8 mouse cellular contexts compared by ENCODE assay signal in the genomic region with DNA sequence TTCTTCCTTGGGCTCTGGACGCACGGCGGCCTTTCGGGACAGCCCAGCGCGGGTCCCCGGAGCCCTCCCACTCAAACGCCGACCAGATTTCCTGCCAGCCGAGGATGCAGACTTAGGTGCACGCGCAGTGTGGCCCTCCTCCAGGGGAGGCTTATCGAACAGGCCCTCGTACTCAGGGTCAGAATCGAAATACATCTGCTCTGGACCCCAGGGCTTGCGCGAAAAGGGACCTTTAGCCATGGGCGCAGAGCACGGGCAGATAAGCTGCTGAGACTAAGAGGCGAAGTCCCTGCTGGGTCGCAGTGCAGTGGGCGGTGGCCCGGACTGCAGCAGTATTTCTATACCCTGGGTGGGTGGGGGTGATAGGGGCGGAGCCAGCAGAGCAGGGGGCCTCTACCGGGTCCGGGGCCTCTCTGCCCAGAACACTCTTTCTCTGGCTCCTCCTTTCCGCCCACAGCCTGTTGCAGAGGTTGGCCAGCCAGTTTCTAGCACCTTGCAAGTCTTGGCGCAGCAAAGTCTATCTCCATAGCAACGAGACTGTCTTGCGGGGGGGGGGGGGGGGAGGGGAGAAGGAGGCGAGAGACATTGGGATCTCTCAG. TPM values are rescaled to one million over a fixed set of nuclear protein-coding genes. Genes with fewer than 3 reads are reported as not detected.
DNase-seq lines count a peak whose midpoint lies in the region; ATAC-seq and TF ChIP-seq lines count a peak whose summit lies in the region.

A gene (minus strand): TSS at position 351 of the 599 bp plus-strand sequence.

- peaks cover 1% of the 10 kb centered on the region for H3K36me3 ChIP-seq in heart, embryonic 12.5 days
- no peaks in the 10 kb centered on the region for H3K36me3 ChIP-seq in forebrain, embryonic 16.5 days (ENCODE audit: control insufficient read depth, insufficient read depth)
- no peaks in the 10 kb centered on the region for H3K36me3 ChIP-seq in intestine, embryonic 14.5 days (ENCODE audit: control insufficient read depth, insufficient read depth, low read length)
- H3K36me3 ChIP-seq in limb, embryonic 14.5 days (ENCODE audit: control insufficient read depth, insufficient read depth, low read length): no peaks in the 10 kb centered on the region; the same call in 1 of the 2 replicates
- peaks cover 5% of the 10 kb centered on the region; the same call in 1 of the 2 replicates for H3K36me3 ChIP-seq in neural tube, embryonic 12.5 days

- peak; percentile 92 for ATAC-seq in heart, embryonic 12.5 days (ENCODE audit: insufficient number of reproducible peaks, low FRiP score)
- peak; percentile 94 for ATAC-seq in forebrain, embryonic 16.5 days
- peak; percentile 96 for ATAC-seq in intestine, embryonic 14.5 days (replicated peaks; ENCODE audit: low FRiP score, low TSS enrichment, low read depth)
- peak; percentile 97 for ATAC-seq in limb, embryonic 14.5 days (ENCODE audit: low FRiP score, low read depth)
- peak; percentile 96 for ATAC-seq in neural tube, embryonic 12.5 days (ENCODE audit: low FRiP score, low read depth)

- peak within 1 kb of the TSS; percentile 85 for H3K4me2 ChIP-seq in heart, embryonic 12.5 days
- peak within 1 kb of the TSS; percentile 79 for H3K4me2 ChIP-seq in forebrain, embryonic 16.5 days (ENCODE audit: low read length)
- peak within 1 kb of the TSS; percentile 75 for H3K4me2 ChIP-seq in intestine, embryonic 14.5 days (ENCODE audit: low read length)
- peak within 1 kb of the TSS; percentile 67 for H3K4me2 ChIP-seq in limb, embryonic 14.5 days (replicated peaks; ENCODE audit: low read depth, low read length, severe bottlenecking)
- peak within 1 kb of the TSS; percentile 73 for H3K4me2 ChIP-seq in neural tube, embryonic 12.5 days (replicated peaks)

- no peaks in the 10 kb centered on the region for H3K27me3 ChIP-seq in heart, embryonic 12.5 days (replicated peaks)
- H3K27me3 ChIP-seq in forebrain, embryonic 16.5 days (replicated peaks; ENCODE audit: control insufficient read depth, insufficient read depth, low read length): no peaks in the 10 kb centered on the region
- no peaks in the 10 kb centered on the region for H3K27me3 ChIP-seq in intestine, embryonic 14.5 days (replicated peaks; ENCODE audit: control insufficient read depth, insufficient read depth, low read length)
- no peaks in the 10 kb centered on the region for H3K27me3 ChIP-seq in limb, embryonic 14.5 days (ENCODE audit: control insufficient read depth, insufficient read depth, low read length)
- H3K27me3 ChIP-seq in neural tube, embryonic 12.5 days (replicated peaks): no peaks in the 10 kb centered on the region

- peak; percentile 98; the same call in 1 of the 2 replicates for TF ChIP-seq POLR2A in limb, embryonic 14.5 days (IDR thresholded peaks at IDR 0.05; ENCODE audit: borderline replicate concordance, extremely low read depth, insufficient read depth, insufficient read length)

- DNase-seq in heart, adult 8-10 months (ENCODE audit: low spot score): no peak
- DNase-seq in brain, embryonic 18.5 days (ENCODE audit: low read depth, low spot score): peak; percentile 85
- peak; percentile 90 for DNase-seq in intestine, embryonic 14.5 days (ENCODE audit: low spot score)
- DNase-seq in limb, embryonic 14.5 days (ENCODE audit: low spot score): peak; percentile 92
- no peak for DNase-seq in spleen, adult 18-20 months

- H3K4me1 ChIP-seq in heart, embryonic 12.5 days (replicated peaks): no peaks in the 10 kb centered on the region
- H3K4me1 ChIP-seq in forebrain, embryonic 16.5 days (replicated peaks; ENCODE audit: control insufficient read depth, insufficient read depth, low read length): peaks cover 25% of the 10 kb centered on the region
- peaks cover 6% of the 10 kb centered on the region; the same call in 1 of the 2 replicates for H3K4me1 ChIP-seq in intestine, embryonic 14.5 days (replicated peaks; ENCODE audit: control insufficient read depth, insufficient read depth, low read length)
- peaks cover 9% of the 10 kb centered on the region; the same call in 1 of the 2 replicates for H3K4me1 ChIP-seq in limb, embryonic 14.5 days (ENCODE audit: control insufficient read depth, insufficient read depth, low read length)
- H3K4me1 ChIP-seq in neural tube, embryonic 12.5 days: peaks cover 18% of the 10 kb centered on the region

- 0% methylated on average over 30 of the region's 31 CpGs for WGBS in heart, embryonic 12.5 days
- WGBS in forebrain, embryonic 16.5 days: under 1% methylated on average over 30 of the region's 31 CpGs
- under 1% methylated on average over 30 of the region's 31 CpGs for WGBS in intestine, embryonic 14.5 days
- under 1% methylated on average over 19 of the region's 31 CpGs for WGBS in limb, embryonic 14.5 days
- WGBS in neural tube, embryonic 12.5 days: under 1% methylated on average over 29 of the region's 31 CpGs

- peak within 1 kb of the TSS; percentile 69 for H3K9ac ChIP-seq in heart, embryonic 12.5 days
- H3K9ac ChIP-seq in forebrain, embryonic 16.5 days (replicated peaks; ENCODE audit: low read depth, low read length): peak within 1 kb of the TSS; percentile 83
- peak within 1 kb of the TSS; percentile 64 for H3K9ac ChIP-seq in intestine, embryonic 14.5 days (ENCODE audit: low read length)
- H3K9ac ChIP-seq in limb, embryonic 14.5 days (ENCODE audit: low read depth, low read length, severe bottlenecking): peak within 1 kb of the TSS; percentile 88
- peak within 1 kb of the TSS; percentile 88 for H3K9ac ChIP-seq in neural tube, embryonic 12.5 days

- 0 out of 2 replicates have a peak within 1 kb of the TSS, but pooled peaks have one; percentile 14 for H3K27ac ChIP-seq in heart, embryonic 12.5 days (ENCODE audit: poor library complexity, severe bottlenecking)
- peak within 1 kb of the TSS; percentile 97 for H3K27ac ChIP-seq in forebrain, embryonic 16.5 days (ENCODE audit: low read length)
- peak within 1 kb of the TSS; percentile 74 for H3K27ac ChIP-seq in intestine, embryonic 14.5 days (ENCODE audit: low read depth)
- peak within 1 kb of the TSS; percentile 91 for H3K27ac ChIP-seq in limb, embryonic 14.5 days (replicated peaks; ENCODE audit: low read depth, low read length)
- peak within 1 kb of the TSS; percentile 69 for H3K27ac ChIP-seq in neural tube, embryonic 12.5 days

- H3K4me3 ChIP-seq in heart, embryonic 12.5 days: peak within 1 kb of the TSS; percentile 60
- H3K4me3 ChIP-seq in forebrain, embryonic 16.5 days (replicated peaks; ENCODE audit: low read length): peak within 1 kb of the TSS; percentile 68
- peak within 1 kb of the TSS; percentile 62 for H3K4me3 ChIP-seq in intestine, embryonic 14.5 days (ENCODE audit: low read depth, low read length)
- peak within 1 kb of the TSS; percentile 59 for H3K4me3 ChIP-seq in limb, embryonic 14.5 days (replicated peaks; ENCODE audit: low read length)
- peak within 1 kb of the TSS; percentile 70 for H3K4me3 ChIP-seq in neural tube, embryonic 12.5 days

- H3K9me3 ChIP-seq in heart, embryonic 12.5 days (replicated peaks): no peaks in the 10 kb centered on the region
- H3K9me3 ChIP-seq in forebrain, embryonic 16.5 days (ENCODE audit: control insufficient read depth, low read length): no peaks in the 10 kb centered on the region
- no peaks in the 10 kb centered on the region for H3K9me3 ChIP-seq in intestine, embryonic 14.5 days (ENCODE audit: control insufficient read depth, low read length)
- no peaks in the 10 kb centered on the region for H3K9me3 ChIP-seq in limb, embryonic 14.5 days (ENCODE audit: control insufficient read depth, low read length)
- no peaks in the 10 kb centered on the region for H3K9me3 ChIP-seq in neural tube, embryonic 12.5 days

RNA-seq across cellular contexts. Expression of the gene that starts here (rescaled TPM):
- 42.9 and 44.4 TPM in 2 replicates for polyA plus RNA-seq in heart, embryonic 12.5 days (2016; fragmentation: Nextera tagmentation; extraction: Ambion mirVana)
- 1 to 10 TPM in 1 of 4 experiments, under 1 TPM in 3; 0.41 to 1.2 (median 0.57) TPM for total RNA-seq in heart, adult 8-10 months (2022)
- polyA plus RNA-seq in forebrain, embryonic 16.5 days (2015; fragmentation: Nextera tagmentation; extraction: Ambion mirVana): 622 and 653 TPM in 2 replicates
- polyA plus RNA-seq in intestine, embryonic 14.5 days (2014; fragmentation: Nextera tagmentation; extraction: Ambion mirVana): 44.1 and 50.1 TPM in 2 replicates
- 165 and 186 TPM in 2 replicates for polyA plus RNA-seq in limb, embryonic 14.5 days (2012; rRNA removed)
- 84.5 and 97.9 TPM in 2 replicates for polyA plus RNA-seq in limb, embryonic 14.5 days (2014; fragmentation: Nextera tagmentation; extraction: Ambion mirVana)
- polyA plus RNA-seq in neural tube, embryonic 12.5 days (2016; fragmentation: Nextera tagmentation; extraction: Ambion mirVana): 399 and 411 TPM in 2 replicates

Comparison
In these comparisons a context has a peak if more than half of its experiments do, and no peak if none do; other contexts are left out.
1. H3K27ac ChIP-seq: peak in every context shown above with its lines; median percentile 97 in forebrain, embryonic 16.5 days; 91 in limb, embryonic 14.5 days; 74 in intestine, embryonic 14.5 days; 69 in neural tube, embryonic 12.5 days; 14 in heart, embryonic 12.5 days.
2. DNase-seq: peak in brain, embryonic 18.5 days (single experiment), intestine, embryonic 14.5 days (single experiment) and limb, embryonic 14.5 days (single experiment); none in heart, adult 8-10 months (single experiment) and spleen, adult 18-20 months (0 of 2).
3. Peak in every context shown above with its lines, with median percentiles within 50 percentile points of each other: ATAC-seq, H3K4me2 ChIP-seq, H3K4me3 ChIP-seq and H3K9ac ChIP-seq.